Mouse (Mus musculus): ENCODE measurements at regions not wholly inside any gene's neighbourhood (a gene's known extent, or its start where the extent isn't known, plus 50 kb on each side); places are given as distances from the start of the nearest gene placed in this dataset.

DNA sequence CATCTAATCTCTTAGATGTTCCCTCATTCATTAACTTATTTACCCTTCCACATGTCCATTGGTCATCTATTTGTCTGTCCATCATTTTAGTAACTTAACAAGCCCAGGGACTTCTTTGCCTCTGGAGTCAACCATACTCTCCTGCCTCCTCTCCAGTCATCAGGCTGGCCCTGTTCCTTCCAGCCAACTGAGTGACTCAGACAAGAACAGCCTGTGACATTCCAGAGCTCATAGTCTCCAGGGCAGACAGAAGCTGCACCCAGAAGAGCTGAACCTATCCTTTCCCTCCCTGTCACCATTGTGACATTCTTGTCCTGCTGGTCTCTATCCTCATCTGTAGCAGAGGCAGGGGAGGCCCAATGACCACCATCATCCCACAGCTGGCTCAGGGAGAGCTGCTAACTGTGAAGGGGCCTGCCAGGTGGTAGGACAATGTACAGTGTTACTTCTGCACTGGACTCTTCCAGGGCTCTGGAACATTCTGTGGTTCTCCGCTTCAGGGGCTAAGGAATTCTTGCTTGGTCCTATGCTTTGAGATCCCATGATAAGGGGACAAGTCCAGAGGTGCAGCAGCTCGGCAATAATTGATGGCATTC, 100.2 kb downstream of the 1810010D01Rik start:
- Histone ChIP-seq H3K4me2 (ENCODE audit: low read depth, low read length) (no peak overlapping the region), H3K4me3 (ENCODE audit: low read length) (no peak overlapping the region), H3K4me1 (ENCODE audit: control insufficient read depth, insufficient read depth, low read length) (peaks cover 25% of the 10 kb centered on the region), H3K27ac (ENCODE audit: low read length) (no peak overlapping the region), H3K9ac (ENCODE audit: low read depth, low read length) (no peak overlapping the region), H3K9me3 (ENCODE audit: control insufficient read depth, low read length) (no peaks in the 10 kb centered on the region), H3K36me3 (ENCODE audit: control insufficient read depth, insufficient read depth, low read length) (no peaks in the 10 kb centered on the region), H3K27me3 (replicated peaks; ENCODE audit: control insufficient read depth, insufficient read depth, low read length) (no peaks in the 10 kb centered on the region)
- ATAC-seq, result no peak
- WGBS, result 86% methylated on average over 2 of the region's 2 CpGs

DNA sequence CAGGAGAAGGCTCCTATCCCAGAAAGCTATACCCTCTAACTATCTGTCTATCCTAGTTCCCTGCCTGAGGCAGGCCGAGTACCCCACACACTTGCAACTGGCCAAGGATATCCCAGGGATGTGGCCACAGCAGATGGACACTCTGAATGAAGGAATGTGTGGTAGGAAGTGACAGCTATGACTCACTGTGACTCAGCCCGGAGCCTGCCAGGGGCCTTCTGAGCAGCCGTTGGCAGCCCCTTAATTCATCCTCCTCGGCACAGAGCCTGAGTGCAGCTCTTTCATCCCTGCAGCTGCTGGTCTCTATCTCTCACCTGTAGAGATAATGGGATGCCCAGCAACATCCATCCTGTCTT, 101.4 kb downstream of the 1810010D01Rik start:
- no peaks in the 10 kb centered on the region for H3K9me3 ChIP-seq (ENCODE audit: control insufficient read depth, low read length)
- 47% methylated on average over 4 of the region's 4 CpGs for WGBS
- no peaks in the 10 kb centered on the region for H3K36me3 ChIP-seq (ENCODE audit: control insufficient read depth, insufficient read depth, low read length)
- H3K27me3 ChIP-seq (replicated peaks; ENCODE audit: control insufficient read depth, insufficient read depth, low read length), result no peaks in the 10 kb centered on the region
- no peak overlapping the region for H3K4me2 ChIP-seq (ENCODE audit: low read depth, low read length)
- H3K4me1 ChIP-seq (ENCODE audit: control insufficient read depth, insufficient read depth, low read length), result peaks cover 24% of the 10 kb centered on the region
- no peak overlapping the region for H3K4me3 ChIP-seq (ENCODE audit: low read length)
- no peak overlapping the region for H3K9ac ChIP-seq (ENCODE audit: low read depth, low read length)
- no peak overlapping the region for H3K27ac ChIP-seq (ENCODE audit: low read length)
- ATAC-seq, result no peak

DNA sequence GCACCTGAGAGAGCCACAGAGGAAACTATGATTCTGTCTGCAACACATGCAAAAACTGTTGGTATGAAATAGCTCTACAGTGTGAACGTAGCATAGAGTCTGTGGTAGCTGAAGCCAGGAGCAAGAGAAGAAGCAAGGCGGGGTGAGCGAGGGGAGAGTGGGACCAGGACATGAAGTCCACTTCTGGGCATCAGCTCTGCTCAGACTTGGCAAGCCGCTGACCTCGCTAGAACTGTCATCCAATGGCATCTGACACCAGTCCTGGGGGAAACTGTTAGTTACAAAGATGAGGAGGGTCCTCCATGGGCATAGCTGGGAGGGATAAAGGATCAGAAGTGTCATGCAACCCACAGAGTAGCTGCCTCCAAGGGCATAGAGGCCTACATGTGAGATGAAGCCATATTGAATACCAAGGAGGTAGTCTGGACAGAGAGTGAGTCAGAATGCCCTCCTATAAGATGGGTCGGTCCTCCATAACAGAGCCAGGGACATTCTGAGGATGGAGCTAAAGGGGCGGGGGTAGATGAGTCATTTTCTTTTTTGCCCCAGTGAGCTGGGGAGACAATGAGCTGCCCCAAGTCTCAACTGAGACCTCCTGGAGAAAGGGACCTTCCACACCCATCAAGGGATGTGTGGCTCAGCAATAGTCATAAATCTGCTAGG, 102.0 kb downstream of the 1810010D01Rik start:
- 93% methylated on average over 7 of the region's 7 CpGs for WGBS
- H3K27ac ChIP-seq (ENCODE audit: low read length), result no peak overlapping the region
- H3K9me3 ChIP-seq (ENCODE audit: control insufficient read depth, low read length), result no peaks in the 10 kb centered on the region
- H3K9ac ChIP-seq (ENCODE audit: low read depth, low read length), result no peak overlapping the region
- no peaks in the 10 kb centered on the region for H3K36me3 ChIP-seq (ENCODE audit: control insufficient read depth, insufficient read depth, low read length)
- H3K4me2 ChIP-seq (ENCODE audit: low read depth, low read length), result no peak overlapping the region
- ATAC-seq, result no peak
- no peak overlapping the region for H3K4me3 ChIP-seq (ENCODE audit: low read length)
- no peaks in the 10 kb centered on the region for H3K27me3 ChIP-seq (replicated peaks; ENCODE audit: control insufficient read depth, insufficient read depth, low read length)
- peaks cover 19% of the 10 kb centered on the region for H3K4me1 ChIP-seq (ENCODE audit: control insufficient read depth, insufficient read depth, low read length)

DNA sequence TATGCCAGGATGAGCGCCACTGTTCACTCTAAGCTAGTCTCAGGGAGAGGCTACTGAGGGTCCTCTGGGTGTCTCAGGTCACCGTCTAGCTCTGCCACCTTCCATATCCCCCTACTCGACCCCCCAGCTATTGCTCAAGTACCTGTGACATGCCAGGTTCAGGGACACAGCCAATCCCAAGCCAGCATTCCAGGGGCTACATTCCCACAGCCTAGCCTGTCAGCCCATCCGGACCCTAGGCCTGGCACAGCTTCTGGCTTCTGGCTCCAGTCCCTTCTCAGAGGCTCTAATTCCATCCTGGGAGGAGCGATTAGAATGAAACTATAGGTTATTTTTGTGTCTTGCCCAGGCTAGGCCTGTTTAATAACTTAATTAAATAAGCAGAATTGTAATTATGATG, 105.2 kb downstream of the 1810010D01Rik start:
- Histone ChIP-seq H3K4me2 (ENCODE audit: low read depth, low read length) (no peak overlapping the region), H3K4me1 (ENCODE audit: control insufficient read depth, insufficient read depth, low read length) (peaks cover 9% of the 10 kb centered on the region; the same call in 1 of the 2 replicates), H3K4me3 (ENCODE audit: low read length) (no peak overlapping the region), H3K9ac (ENCODE audit: low read depth, low read length) (no peak overlapping the region), H3K27ac (ENCODE audit: low read length) (no peak overlapping the region), H3K36me3 (ENCODE audit: control insufficient read depth, insufficient read depth, low read length) (no peaks in the 10 kb centered on the region), H3K9me3 (ENCODE audit: control insufficient read depth, low read length) (no peaks in the 10 kb centered on the region), H3K27me3 (replicated peaks; ENCODE audit: control insufficient read depth, insufficient read depth, low read length) (no peaks in the 10 kb centered on the region)
- WGBS, result 67% methylated on average over 5 of the region's 5 CpGs
- 0 out of 2 replicates have a peak, but pooled peaks have one; percentile 18 for ATAC-seq

DNA sequence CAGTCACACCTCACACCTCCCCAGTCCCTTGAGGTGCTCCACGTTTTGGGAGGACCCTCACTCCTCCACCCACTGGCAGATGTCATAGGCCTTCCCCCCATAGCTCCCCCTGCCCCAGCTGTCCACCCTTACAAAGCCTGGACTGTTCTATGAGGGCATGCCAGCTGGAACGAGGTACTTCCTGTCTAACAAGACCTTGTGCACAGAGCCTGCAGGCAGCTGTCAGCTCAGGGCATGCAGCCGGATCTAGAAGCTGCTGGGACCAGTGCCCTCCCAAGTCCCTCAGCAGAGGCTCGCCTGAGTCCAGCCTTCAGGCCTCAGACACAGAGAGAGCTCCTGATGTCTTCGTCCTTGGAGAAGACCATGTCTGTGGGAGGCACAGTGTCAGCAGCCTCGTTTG, 105.7 kb downstream of the 1810010D01Rik start:
- Histone ChIP-seq H3K4me3 (ENCODE audit: low read length) (no peak overlapping the region), H3K9ac (ENCODE audit: low read depth, low read length) (no peak overlapping the region), H3K27ac (ENCODE audit: low read length) (no peak overlapping the region), H3K36me3 (ENCODE audit: control insufficient read depth, insufficient read depth, low read length) (no peaks in the 10 kb centered on the region), H3K27me3 (replicated peaks; ENCODE audit: control insufficient read depth, insufficient read depth, low read length) (no peaks in the 10 kb centered on the region), H3K9me3 (ENCODE audit: control insufficient read depth, low read length) (no peaks in the 10 kb centered on the region), H3K4me1 (ENCODE audit: control insufficient read depth, insufficient read depth, low read length) (peaks cover 9% of the 10 kb centered on the region; the same call in 1 of the 2 replicates), H3K4me2 (ENCODE audit: low read depth, low read length) (no peak overlapping the region)
- 39% methylated on average over 6 of the region's 6 CpGs for WGBS
- ATAC-seq, result peak; percentile 64

DNA sequence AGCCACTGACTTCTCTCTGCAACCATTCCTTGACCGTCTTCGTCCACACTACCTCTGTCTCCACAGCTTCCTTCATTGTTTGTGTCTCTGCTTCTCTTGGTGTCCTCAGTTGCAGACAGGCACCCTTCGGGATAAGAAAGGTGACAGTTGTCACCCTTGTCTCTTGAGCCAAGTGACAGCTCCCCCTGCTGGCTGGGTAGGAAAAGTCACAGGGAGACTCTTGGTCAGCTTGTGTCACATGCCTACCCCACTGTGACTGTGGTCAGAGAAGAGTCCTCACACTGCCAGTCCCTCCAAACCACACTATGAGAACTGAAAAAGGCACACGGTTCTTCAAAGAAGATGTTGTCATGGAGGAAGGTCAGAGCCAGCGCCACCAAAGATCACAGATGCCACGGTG, 109.6 kb downstream of the 1810010D01Rik start:
- Histone ChIP-seq H3K27ac (ENCODE audit: low read length) (no peak overlapping the region), H3K9ac (ENCODE audit: low read depth, low read length) (no peak overlapping the region), H3K4me1 (ENCODE audit: control insufficient read depth, insufficient read depth, low read length) (peaks cover 9% of the 10 kb centered on the region; the same call in 1 of the 2 replicates), H3K36me3 (ENCODE audit: control insufficient read depth, insufficient read depth, low read length) (no peaks in the 10 kb centered on the region), H3K9me3 (ENCODE audit: control insufficient read depth, low read length) (no peaks in the 10 kb centered on the region), H3K27me3 (replicated peaks; ENCODE audit: control insufficient read depth, insufficient read depth, low read length) (no peaks in the 10 kb centered on the region), H3K4me3 (ENCODE audit: low read length) (no peak overlapping the region), H3K4me2 (ENCODE audit: low read depth, low read length) (no peak overlapping the region)
- ATAC-seq, result no peak
- WGBS, result 94% methylated on average over 6 of the region's 6 CpGs

DNA sequence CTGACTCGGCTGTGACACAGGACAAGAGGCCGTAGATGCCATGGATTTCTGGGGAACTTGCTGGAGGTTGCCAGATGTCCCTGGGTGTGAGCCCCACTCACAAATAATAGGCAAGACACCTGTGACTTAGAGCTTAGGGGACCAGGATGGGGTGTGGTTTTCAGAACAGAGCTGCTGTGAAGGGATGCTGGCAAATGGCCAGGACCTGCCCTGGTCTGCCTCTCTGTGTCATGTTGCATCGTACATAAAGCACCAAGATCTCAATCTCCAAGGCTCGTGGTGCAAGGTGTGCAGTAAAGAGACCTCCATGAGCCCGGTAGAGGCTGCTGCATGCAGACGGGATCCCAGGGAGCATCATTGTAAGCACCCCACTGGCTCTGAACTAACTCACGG, 113.8 kb downstream of the 1810010D01Rik start:
- Histone ChIP-seq H3K4me1 (ENCODE audit: control insufficient read depth, insufficient read depth, low read length) (0 out of 2 replicates have a peak, but pooled peaks cover 3% of the 10 kb centered on the region), H3K9ac (ENCODE audit: low read depth, low read length) (no peak overlapping the region), H3K27ac (ENCODE audit: low read length) (no peak overlapping the region), H3K27me3 (replicated peaks; ENCODE audit: control insufficient read depth, insufficient read depth, low read length) (no peaks in the 10 kb centered on the region), H3K4me2 (ENCODE audit: low read depth, low read length) (no peak overlapping the region), H3K36me3 (ENCODE audit: control insufficient read depth, insufficient read depth, low read length) (no peaks in the 10 kb centered on the region), H3K9me3 (ENCODE audit: control insufficient read depth, low read length) (no peaks in the 10 kb centered on the region), H3K4me3 (ENCODE audit: low read length) (no peak overlapping the region)
- ATAC-seq, result no peak
- 65% methylated on average over 7 of the region's 7 CpGs for whole genome bisulfite sequencing

DNA sequence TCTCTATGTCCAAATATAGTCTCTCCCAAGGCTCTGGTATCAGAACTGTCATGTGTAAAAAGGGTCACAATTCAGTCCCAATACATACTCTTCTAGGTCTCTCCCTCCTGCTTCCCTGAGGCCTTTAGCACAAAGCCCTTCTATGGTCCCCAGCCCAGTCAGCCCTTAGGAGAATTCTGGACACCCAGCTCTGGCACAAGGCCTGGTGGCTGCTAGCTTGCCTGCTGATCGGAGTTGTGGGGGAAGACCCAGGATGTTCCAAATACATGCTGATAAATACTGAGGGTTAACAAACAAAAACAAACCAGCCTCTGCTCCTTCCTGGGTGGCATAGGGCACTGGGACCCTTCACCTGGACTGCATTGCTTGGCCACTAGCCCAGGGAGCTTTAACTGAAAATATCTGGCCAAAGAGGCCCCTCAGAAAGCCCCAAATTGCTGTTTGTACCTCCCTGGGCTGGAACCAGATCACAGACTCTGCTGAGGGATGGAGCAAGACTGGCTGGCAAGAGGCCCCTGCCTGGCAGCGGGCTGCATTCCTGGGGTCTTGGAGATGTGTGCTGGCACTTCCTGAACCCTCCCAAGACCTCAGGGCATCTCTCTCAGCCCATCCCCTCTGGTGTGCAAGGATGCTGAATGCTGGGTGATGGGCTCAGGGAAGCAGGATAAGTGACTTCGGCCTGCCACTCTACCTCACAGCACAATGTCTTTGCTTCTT, 114.3 kb downstream of the 1810010D01Rik start:
- H3K4me2 ChIP-seq (ENCODE audit: low read depth, low read length), result no peak overlapping the region
- ATAC-seq, result no peak
- no peak overlapping the region for H3K9ac ChIP-seq (ENCODE audit: low read depth, low read length)
- no peak overlapping the region for H3K27ac ChIP-seq (ENCODE audit: low read length)
- no peaks in the 10 kb centered on the region for H3K9me3 ChIP-seq (ENCODE audit: control insufficient read depth, low read length)
- 78% methylated on average over 3 of the region's 3 CpGs for WGBS
- H3K4me1 ChIP-seq (ENCODE audit: control insufficient read depth, insufficient read depth, low read length), result 0 out of 2 replicates have a peak, but pooled peaks cover 3% of the 10 kb centered on the region
- H3K36me3 ChIP-seq (ENCODE audit: control insufficient read depth, insufficient read depth, low read length), result no peaks in the 10 kb centered on the region
- no peak overlapping the region for H3K4me3 ChIP-seq (ENCODE audit: low read length)
- H3K27me3 ChIP-seq (replicated peaks; ENCODE audit: control insufficient read depth, insufficient read depth, low read length), result no peaks in the 10 kb centered on the region

DNA sequence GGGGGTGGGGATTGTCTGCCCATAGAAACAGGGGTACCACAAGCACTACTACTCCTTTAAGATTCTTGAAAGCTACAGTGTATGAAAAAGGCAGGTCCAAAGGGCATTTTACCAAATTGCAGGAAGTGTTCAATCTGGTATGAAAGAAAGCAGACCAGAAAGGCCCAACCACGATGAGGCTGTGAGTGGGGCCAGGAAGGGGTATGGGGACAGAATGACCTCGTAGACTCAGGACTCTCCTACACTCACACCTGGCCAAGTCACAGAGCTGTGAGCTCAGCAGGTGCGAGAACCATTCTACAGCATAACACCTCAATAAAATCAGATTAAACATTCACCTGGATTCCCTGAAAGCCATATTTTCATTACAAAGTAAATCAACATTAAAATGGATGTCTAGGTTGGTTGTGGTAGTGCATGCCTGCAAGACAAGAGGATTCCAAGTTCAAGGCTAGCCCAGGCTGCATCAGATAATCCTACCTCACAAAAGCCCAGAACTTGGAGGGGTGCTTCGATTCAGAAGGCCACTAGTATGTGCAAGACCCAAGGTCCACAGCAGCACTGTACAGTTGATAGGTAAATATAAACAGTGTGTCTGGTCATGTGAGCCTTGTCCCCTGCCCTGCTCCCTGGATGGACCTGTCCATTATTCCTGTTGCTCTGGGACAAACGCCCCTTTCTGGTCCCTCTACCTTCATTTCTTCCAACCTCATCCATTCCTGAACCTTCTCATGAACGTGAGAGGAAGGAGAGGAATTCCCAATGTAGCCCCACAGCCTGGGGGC, 115.3 kb downstream of the 1810010D01Rik start:
- WGBS, result 69% methylated on average over 6 of the region's 6 CpGs
- H3K9me3 ChIP-seq (ENCODE audit: control insufficient read depth, low read length), result no peaks in the 10 kb centered on the region
- no peak overlapping the region for H3K4me3 ChIP-seq (ENCODE audit: low read length)
- peak overlapping the region; percentile 45; the same call in 1 of the 2 replicates for H3K27ac ChIP-seq (ENCODE audit: low read length)
- no peak overlapping the region for H3K9ac ChIP-seq (ENCODE audit: low read depth, low read length)
- H3K36me3 ChIP-seq (ENCODE audit: control insufficient read depth, insufficient read depth, low read length), result no peaks in the 10 kb centered on the region
- peak; percentile 93 for ATAC-seq
- no peaks in the 10 kb centered on the region for H3K27me3 ChIP-seq (replicated peaks; ENCODE audit: control insufficient read depth, insufficient read depth, low read length)
- no peak overlapping the region for H3K4me2 ChIP-seq (ENCODE audit: low read depth, low read length)
- H3K4me1 ChIP-seq (ENCODE audit: control insufficient read depth, insufficient read depth, low read length), result 0 out of 2 replicates have a peak, but pooled peaks cover 3% of the 10 kb centered on the region

All from intestine, embryonic 16.5 days (tissue).